Mouse (Mus musculus) heart, adult 2 months (tissue): ENCODE results near the gene Dclk2. TPM values are rescaled to one million over a fixed set of nuclear protein-coding genes. Genes with fewer than 3 reads are reported as not detected.

Source experiments
- DNase-seq, 2 experiments: peaks; one replicate each; pipeline ENCODE4 v3.0.0; 2021
- H3K27ac ChIP-seq: fragments of 200-600 bp; 2 replicates; pipeline ENCODE4 v1.8.1; 2022
- H3K27me3 ChIP-seq: fragments of 200-500 bp; 2 replicates; pipeline ENCODE4 v1.6.1; 2012; ENCODE audit warnings: mild to moderate bottlenecking, low read length, inconsistent platforms, mixed read lengths; ENCODE audit not compliant: control insufficient read depth, insufficient read depth
- H3K36me3 ChIP-seq: fragments of 200-500 bp; 2 replicates; pipeline ENCODE4 v1.6.1; 2012; ENCODE audit warnings: low read length, inconsistent platforms; ENCODE audit not compliant: control insufficient read depth, insufficient read depth
- H3K4me1 ChIP-seq: fragments of 200-500 bp; 2 replicates; pipeline ENCODE4 v1.6.1; 2011; ENCODE audit warnings: low read length; ENCODE audit not compliant: control insufficient read depth, insufficient read depth
- H3K4me3 ChIP-seq: fragments of 200-600 bp; 2 replicates; pipeline ENCODE4 v1.8.1; 2022
- H3K79me2 ChIP-seq: fragments of 200-500 bp; replicated peaks from 2 replicates; pipeline ENCODE4 v1.6.1; 2012; ENCODE audit warnings: mild to moderate bottlenecking, inconsistent platforms, low read length, moderate library complexity, mixed read lengths; ENCODE audit not compliant: control insufficient read depth, insufficient read depth
- H3K9ac ChIP-seq: fragments of 200-500 bp; 2 replicates; pipeline ENCODE4 v1.6.1; 2012; ENCODE audit warnings: low read depth, mild to moderate bottlenecking, control low read depth, inconsistent platforms, low read length, mixed read lengths
- CTCF ChIP-seq: fragments of 200-600 bp; IDR thresholded peaks from 2 replicates; pipeline ENCODE4 v1.8.1; 2022; ENCODE audit warnings: antibody characterized with exemption, mild to moderate bottlenecking, moderate library complexity
- EP300 ChIP-seq: fragments of 200-500 bp; IDR thresholded peaks from 2 replicates; pipeline ENCODE4 v1.6.1; 2011; ENCODE audit warnings: low read depth, low read length, control low read depth; ENCODE audit not compliant: insufficient read depth
- POLR2A ChIP-seq: fragments of 200-500 bp; IDR thresholded peaks from 2 replicates; pipeline ENCODE4 v1.6.1; 2011; ENCODE audit warnings: mild to moderate bottlenecking, low read depth, low read length, control low read depth; ENCODE audit not compliant: insufficient read depth
- WGBS: fragments of 180-500 bp; shearing (Covaris S2); methylation state at CpG from one replicate; pipeline ENCODE4 v1.1.7; 2018; 5-methylcytosine and 5-hydroxymethylcytosine counted together
- intact Hi-C: fragments of 180-260 bp; cut with DNase I; formaldehyde crosslinking; loops from one replicate; pipeline ENCODE4 v1.15.1; 2025
- polyA plus RNA-seq: library from polyadenylated mRNA; depleted of rRNA; stranded (reverse); fragments of >200 nt; gene quantifications from 2 replicates; pipeline ENCODE4 v1.2.3, GENCODE M21; 2012
- total RNA-seq, 2 experiments: library from RNA; stranded (reverse); gene quantifications; 2 replicates each; pipeline ENCODE4 v1.2.3; 2021

The Dclk2 gene
- total and polyA plus RNA-seq, 3 experiments, result 1.1 to 2.6 (median 1.5) TPM

DNA sequence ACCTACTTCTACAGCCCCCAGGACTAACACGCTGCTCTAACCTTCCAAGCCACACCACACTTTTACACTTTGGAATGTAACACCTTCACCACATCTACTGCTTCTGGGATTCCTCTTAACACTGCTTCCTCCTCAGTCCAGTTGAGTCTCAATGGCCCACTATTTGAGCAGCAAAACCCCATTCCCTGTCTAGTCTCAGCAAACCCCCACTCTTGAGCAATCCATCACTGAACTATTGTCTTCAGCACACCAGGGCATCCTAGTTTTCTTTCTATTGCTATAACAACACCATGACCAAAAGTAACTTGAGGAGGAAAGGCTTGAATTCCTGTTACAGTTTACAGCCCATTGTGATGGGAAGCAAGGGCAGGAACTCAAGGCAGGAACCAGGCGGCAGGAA lies 36.2 kb downstream of the Dclk2 start:
- Histone ChIP-seq H3K9ac (no peak overlapping the region), H3K79me2 (no peaks in the 10 kb centered on the region), H3K4me1 (no peaks in the 10 kb centered on the region), H3K27me3 (no peaks in the 10 kb centered on the region), H3K27ac (no peak overlapping the region), H3K36me3 (no peaks in the 10 kb centered on the region), H3K4me3 (no peak overlapping the region)
- 94% methylated on average over 2 of the region's 2 CpGs for WGBS
- no peak for DNase-seq
- TF ChIP-seq CTCF (no peak), POLR2A (no peak), EP300 (no peak)
- intact Hi-C loops, result no loop called here

DNA sequence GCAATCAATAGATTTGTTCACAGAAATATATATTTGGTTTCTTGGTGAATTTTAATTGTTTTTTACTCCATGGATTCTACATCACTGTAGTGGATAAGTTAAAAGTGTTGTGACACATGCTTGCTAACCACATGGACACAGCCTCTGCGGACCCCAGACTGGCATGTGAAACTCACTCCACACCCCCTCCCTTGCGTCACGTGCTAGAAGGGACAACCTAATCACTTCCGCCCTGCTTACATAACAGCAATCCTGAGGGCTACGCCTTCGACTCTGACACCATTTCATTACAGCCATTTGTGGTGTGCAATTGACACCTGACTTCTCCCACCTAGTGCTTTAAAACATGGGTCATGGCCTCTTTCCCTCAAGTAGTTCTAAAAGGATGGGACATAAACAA lies 36.7 kb downstream of the Dclk2 start:
- Histone ChIP-seq H3K9ac (no peak overlapping the region), H3K4me3 (no peak overlapping the region), H3K36me3 (no peaks in the 10 kb centered on the region), H3K27ac (no peak overlapping the region), H3K79me2 (no peaks in the 10 kb centered on the region), H3K27me3 (no peaks in the 10 kb centered on the region), H3K4me1 (no peaks in the 10 kb centered on the region)
- no peak for TF ChIP-seq EP300
- no peak for TF ChIP-seq CTCF
- TF ChIP-seq POLR2A, result no peak
- WGBS, result 94% methylated on average over 6 of the region's 6 CpGs
- DNase-seq, result no peak
- intact Hi-C loops, result no loop called here

DNA sequence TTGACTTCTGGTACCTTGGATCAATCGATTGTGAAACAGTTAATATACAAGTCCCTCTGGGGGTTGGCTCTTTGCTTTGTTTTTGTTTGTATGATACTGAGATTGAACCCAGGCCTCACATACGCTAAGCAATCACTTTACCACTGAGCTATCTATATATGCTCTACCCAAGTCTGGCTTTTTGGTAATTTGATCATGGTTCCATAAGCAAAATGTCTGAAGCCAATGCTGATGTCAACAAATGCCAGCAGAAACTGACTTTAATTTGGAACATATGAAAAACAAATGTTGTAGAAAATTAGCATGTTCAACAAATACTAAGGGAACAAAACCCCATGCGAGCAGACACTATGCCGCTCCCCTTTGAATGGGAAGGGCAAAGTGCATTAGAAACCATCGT lies 44.7 kb downstream of the Dclk2 start:
- intact Hi-C loops, result no loop called here
- no peak for DNase-seq
- TF ChIP-seq CTCF (no peak), POLR2A (no peak), EP300 (no peak)
- Histone ChIP-seq H3K27ac (no peak overlapping the region), H3K9ac (no peak overlapping the region), H3K79me2 (no peaks in the 10 kb centered on the region), H3K27me3 (no peaks in the 10 kb centered on the region), H3K4me1 (no peaks in the 10 kb centered on the region), H3K4me3 (no peak overlapping the region), H3K36me3 (no peaks in the 10 kb centered on the region)
- WGBS, result 89% methylated on average over 5 of the region's 5 CpGs

DNA sequence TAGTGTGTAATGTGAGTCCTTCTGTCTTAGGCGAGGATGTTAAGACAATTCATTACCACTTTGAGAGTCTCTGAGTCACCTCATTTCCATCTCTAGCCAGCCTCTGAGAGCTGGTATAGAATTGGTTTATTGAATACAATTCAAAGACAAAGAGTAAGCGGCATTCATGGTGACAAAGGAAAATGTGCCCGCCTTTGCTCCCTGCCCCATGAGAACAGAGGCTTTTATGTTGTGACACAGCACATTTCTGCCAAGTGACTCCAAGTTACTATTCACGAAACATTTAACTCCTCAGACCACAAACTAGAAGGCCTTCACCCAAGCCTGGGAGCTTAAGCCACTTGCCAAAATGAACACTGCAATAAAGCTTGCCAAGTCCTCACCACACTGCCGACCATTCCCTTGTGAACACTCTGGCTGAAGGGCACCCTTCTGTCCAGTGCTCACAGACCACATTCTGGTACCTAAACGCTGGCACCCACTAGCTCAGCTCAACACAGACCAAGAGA lies 47.5 kb downstream of the Dclk2 start:
- Histone ChIP-seq H3K9ac (no peak overlapping the region), H3K4me1 (peaks cover 1% of the 10 kb centered on the region; the same call in 1 of the 2 replicates), H3K79me2 (no peaks in the 10 kb centered on the region), H3K27ac (no peak overlapping the region), H3K4me3 (no peak overlapping the region), H3K36me3 (no peaks in the 10 kb centered on the region), H3K27me3 (no peaks in the 10 kb centered on the region)
- no peak for DNase-seq
- no peak for TF ChIP-seq EP300
- no peak for TF ChIP-seq POLR2A
- TF ChIP-seq CTCF, result no peak
- intact Hi-C loops, result no loop called here
- WGBS, result 77% methylated on average over 6 of the region's 6 CpGs

- Histone ChIP-seq H3K27me3 (no peaks in the 10 kb centered on the region), H3K4me1 (peaks cover 2% of the 10 kb centered on the region; the same call in 1 of the 2 replicates), H3K79me2 (no peaks in the 10 kb centered on the region), H3K4me3 (no peak overlapping the region), H3K27ac (no peak overlapping the region), H3K9ac (no peak overlapping the region), H3K36me3 (no peaks in the 10 kb centered on the region)
- intact Hi-C loops, result no loop called here
- DNase-seq, result no peak
- 72% methylated on average over 6 of the region's 6 CpGs for WGBS
- TF ChIP-seq POLR2A (no peak), CTCF (no peak), EP300 (no peak)
These were observed 49.7 kb downstream of the Dclk2 start for GRCm38 (mm10) chr3:86870952-86871351.

DNA sequence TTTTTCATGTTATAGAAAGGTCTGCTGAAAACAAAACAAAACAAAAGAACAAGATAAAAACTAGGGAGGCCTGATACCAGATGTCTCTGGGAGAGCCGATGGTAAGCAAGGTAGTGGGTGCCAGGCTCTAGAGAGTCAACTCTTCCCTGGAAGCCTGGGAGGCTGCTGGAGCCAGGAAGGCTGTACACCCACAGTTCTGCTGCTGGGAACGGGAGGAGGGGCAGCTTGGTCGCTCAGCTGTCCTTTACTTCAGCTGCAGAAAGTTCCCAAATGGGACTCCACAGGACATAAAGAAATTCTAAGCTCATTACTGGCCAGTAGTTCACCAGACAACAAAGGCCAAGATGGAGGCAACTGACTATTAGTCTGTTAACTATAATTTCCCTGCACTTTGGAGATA lies 50.2 kb downstream of the Dclk2 start:
- Histone ChIP-seq H3K4me1 (peaks cover 2% of the 10 kb centered on the region; the same call in 1 of the 2 replicates), H3K27me3 (no peaks in the 10 kb centered on the region), H3K79me2 (no peaks in the 10 kb centered on the region), H3K36me3 (no peaks in the 10 kb centered on the region), H3K27ac (no peak overlapping the region), H3K9ac (no peak overlapping the region), H3K4me3 (no peak overlapping the region)
- DNase-seq, result no peak
- intact Hi-C loops, result no loop called here
- 53% methylated on average over 3 of the region's 3 CpGs for WGBS
- no peak for TF ChIP-seq EP300
- no peak for TF ChIP-seq POLR2A
- TF ChIP-seq CTCF, result no peak
